Mouse (Mus musculus): ENCODE measurements around the gene Esrrg.

The Esrrg gene

DNA sequence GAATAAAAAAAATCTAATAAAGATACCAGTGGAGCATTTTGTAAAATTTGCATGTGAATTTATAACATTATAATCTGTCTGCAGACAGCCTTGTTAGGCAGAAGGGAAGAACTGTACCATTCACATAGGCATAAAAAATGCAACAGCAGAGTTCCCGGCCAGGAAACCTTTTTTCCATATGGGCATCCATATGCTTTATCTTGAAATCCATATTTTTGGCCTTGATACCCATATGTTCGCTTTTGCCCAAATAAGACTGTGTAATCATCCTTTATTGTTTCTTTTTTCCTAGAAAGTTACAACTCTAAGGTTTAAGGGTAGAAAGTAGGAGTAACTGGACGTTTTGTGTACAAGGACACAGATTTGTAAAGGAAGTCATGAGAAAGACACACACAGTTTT is 226.0 kb downstream of the Esrrg start:
- DNase-seq (ENCODE audit: low spot score): no peak

DNA sequence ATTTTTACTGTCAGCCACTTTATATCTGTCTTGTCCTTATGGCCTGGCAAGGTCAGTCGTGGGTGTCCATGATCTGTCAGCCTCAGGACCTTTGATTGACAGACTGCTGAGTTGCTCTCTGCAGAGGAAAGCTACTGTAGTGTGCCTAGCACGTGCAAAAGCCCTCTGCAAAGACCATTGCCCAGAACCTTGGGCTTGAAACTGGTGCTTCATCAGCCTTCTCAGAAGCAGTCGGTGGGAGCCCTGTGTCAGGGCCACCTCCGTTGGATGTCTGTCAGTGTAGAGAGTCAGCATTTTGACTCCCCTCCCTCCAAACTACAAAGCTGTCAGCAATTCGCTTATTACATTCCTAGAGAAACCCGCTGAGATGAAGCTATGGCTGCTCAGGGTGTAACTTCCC is 227.8 kb downstream of the Esrrg start:
- no peak for DNase-seq (ENCODE audit: low spot score)

DNA sequence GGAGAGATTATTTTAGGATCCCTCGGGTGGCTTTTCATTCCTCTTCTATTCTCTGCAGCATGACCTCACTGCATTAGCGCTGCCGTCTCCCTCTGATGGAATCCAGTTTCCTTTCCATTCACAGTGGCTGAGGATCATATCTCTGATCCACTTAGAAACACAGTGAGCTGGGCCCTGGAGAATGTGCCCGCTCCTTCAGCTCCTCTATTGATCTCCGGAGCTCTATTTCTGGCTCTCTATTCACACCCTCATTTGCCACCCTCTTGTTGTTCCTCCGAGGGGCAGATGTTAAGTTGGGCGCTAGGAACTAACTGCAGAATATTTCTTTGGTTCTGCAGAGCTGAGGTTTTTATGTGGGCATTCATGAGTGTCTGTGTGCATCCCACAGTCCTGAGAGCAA is 228.3 kb downstream of the Esrrg start:
- DNase-seq (ENCODE audit: low spot score): no peak

DNA sequence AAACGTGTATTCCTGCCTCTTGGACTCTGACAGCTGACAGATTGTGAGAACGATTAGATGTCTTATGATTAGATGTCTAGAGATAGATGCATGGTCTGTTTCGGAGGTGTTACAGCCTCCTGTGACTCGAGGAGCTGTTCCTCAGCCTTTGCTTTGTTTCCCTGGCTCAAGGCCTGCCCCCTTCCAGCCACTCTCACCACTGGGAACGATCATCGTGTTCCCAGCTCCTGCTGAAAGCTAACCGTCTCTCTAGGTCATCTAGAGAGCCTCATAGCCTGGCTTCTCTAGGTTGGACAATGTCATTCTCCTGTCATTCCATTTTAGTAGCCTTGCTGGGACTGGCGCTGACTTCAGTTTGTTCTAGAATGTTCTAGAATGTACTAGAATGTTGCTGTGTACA is 233.0 kb downstream of the Esrrg start:
- no peak for DNase-seq (ENCODE audit: low spot score)

DNA sequence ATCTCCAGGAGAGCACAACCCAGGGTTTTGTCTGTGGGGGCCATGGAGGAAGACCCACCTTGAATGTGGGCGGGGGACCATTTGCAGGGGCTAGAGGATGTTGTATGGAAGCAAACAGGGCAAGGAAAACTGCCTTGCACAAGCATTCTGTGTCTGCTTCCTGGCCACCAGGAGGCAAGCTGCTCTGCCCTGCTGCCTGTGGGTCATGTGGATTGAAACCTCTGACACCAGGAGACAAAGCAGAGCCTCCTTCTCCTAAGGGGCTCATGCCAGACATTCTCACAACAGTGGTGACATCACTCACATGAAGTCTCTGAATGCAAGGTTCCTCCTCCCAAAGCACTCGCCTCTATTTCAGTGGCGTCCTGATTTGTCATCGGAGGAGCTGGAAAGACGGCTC is 234.1 kb downstream of the Esrrg start:
- no peak for DNase-seq (ENCODE audit: low spot score)

DNA sequence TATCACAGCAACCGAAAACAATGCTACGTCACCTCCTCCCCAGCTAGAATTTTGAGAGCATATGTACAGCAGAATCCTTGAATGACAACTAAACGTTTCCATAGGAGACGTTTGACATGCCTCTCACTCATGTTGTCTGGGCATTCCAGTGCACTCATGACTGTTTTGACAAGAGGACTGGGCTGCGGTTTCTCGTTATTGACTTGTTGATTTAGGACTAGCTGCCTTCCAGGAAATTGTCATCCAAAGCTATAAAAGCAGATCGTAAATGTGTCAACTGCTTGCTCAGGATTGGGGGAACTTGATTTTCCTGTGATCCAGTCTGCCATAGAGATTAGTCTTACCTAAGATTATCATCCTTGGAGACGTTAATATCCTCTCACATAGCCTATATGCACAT is 245.6 kb downstream of the Esrrg start:
- no peak for DNase-seq (ENCODE audit: low spot score)

DNA sequence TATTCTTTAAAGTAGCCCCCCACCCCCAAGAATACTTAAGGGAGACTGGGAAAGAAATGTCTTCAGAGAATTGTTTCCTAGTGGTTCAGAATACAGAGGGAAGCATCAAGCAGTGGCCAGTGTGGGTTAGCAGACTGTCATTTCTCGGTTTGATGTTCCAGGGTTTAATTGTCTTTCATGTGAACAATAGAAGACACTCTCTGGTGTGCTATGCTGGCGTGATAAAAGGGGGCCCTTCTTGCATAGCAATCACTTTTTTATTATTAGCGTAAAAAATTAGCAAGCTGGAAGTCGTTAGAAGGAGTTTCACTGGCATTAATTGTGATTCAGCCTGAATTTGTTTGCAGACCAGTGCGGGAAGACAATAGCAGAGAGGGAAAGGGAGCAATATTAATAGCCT is 253.7 kb downstream of the Esrrg start:
- DNase-seq (ENCODE audit: low spot score): no peak

DNA sequence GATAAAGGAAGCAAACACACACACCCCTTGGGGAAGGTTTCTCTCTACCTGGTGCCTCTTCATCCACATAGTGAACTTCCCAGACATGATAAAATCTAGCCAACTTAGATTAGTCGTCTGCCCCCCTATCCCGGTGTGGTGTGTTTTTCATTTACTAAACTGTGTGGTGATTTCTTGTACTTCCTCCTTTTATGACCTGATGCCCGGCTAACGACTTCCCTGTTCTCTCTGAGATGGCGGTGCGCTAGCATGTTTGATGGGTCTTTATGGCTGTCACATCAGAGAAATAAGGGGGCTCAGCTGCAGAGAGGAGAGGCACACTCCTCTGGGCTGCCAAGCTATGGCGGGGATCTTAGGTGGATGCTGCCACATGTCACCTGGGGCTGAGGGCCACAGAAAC is 259.8 kb downstream of the Esrrg start:
- DNase-seq (ENCODE audit: low spot score): no peak

DNA sequence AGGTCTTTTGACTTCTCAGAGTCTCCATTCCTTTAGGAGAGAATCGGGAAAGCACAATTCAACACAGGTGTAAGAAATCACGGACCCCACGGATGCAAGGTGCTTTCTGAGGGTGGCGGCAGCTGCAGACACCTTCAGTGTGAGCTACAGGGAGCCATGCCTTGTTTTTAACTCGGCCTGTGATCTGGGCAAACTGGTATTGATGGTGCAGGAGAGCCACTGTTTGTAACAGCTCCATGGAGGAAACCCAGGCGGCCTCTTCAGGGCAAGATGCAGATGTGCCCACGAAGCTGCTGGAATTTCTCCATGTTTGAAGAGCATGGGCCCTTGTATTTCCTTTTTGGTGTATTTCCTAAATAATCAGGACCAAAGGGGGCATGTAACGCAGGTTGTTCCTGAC is 263.6 kb downstream of the Esrrg start:
- no peak for DNase-seq (ENCODE audit: low spot score)

DNA sequence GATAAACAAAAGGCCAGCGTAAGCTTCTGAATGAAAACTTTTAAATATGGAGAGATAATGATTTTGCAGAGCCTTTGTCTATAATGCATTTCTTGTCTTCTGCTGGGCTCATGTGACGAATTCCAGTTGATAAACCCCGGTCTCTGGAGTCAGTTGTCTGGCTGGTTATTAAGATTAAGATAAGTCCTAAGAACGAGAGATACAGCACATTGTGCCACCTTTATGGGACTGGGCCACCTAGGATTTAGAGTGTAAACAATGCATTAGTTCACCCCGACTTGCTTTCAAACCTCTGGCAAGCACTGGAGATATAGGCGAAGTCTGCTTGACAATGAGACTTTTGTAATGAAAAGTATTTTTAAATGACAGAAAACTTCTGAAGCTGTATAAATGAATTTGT is 264.2 kb downstream of the Esrrg start:
- no peak for DNase-seq (ENCODE audit: low spot score)

DNA sequence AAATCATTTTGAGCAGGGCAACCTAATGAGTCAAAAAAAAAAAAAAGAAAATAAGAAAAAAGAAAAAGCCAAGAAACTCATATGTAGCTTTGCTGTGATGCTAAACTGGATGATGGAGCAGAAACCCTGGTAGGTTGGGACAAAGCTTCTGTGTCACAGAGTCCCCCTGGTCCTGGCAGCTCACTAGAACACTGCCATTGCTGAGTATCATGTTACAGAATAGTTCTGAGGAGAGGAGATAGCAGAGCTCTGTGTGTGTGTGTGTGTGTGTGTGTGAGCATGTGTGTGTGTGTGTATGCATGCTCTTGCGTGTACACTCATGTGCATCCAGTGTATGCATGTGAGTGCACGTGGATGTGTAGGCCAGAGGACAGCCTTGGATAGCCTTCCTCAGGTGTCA is 265.2 kb downstream of the Esrrg start:
- no peak for DNase-seq (ENCODE audit: low spot score)

DNA sequence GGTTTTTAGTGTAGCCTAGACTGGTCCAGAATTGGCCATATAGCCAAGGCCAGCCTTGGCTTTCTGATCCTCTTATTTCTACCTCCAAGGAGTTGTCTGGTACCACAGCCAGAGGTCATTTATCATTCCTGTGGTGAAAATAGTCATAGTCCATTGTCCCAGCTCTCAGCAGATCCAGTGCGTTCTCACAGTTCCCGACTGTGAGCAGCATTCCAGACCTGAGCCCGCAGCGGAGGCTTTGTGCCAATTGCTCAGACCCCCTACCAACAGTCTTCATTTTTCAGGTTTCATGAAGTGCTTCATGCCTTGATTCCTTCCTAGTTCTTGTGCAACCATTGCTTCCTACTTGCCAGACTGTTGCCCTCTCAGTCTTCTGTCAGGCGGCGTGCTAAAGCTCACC is 278.7 kb downstream of the Esrrg start:
- no peak for DNase-seq (ENCODE audit: low spot score)

DNA sequence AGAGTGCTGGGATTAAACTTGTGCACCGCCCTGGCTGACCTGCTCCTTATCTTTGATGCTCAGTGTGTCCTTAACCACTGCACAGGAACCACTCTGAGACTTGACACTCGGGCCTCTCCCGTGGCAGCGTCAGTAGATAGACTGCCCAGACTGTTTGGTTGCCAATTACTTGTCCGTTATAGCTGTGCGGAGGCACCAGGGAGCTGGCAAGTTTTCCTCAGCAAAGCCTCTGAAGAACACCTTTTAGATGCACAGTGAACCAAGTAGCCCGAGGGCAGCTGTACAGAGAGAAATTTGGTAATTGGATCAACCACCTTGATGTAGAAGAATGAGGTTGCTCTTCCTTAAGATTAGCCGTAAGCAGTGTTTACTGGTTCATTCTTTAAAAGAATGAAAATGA is 279.6 kb downstream of the Esrrg start:
- DNase-seq (ENCODE audit: low spot score): no peak

DNA sequence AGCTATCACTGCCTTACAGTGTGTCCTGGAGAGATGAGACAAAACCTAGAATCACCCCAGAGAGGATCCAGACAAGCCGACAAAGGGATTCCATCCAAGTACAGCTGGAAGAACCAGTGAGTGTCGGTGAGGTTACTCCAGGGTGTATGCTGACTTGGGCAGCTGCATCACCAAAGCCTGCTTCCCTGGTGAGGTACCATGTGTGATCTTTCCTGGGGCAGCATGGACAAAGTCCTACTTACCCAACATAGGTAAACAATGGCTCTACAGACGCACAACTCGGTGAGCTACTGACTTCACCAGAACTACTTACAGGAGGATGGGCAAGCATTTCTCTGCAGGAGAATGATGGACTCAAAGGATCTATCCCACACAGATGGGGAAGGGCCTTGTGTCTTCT is 280.5 kb downstream of the Esrrg start:
- no peak for DNase-seq (ENCODE audit: low spot score)

DNA sequence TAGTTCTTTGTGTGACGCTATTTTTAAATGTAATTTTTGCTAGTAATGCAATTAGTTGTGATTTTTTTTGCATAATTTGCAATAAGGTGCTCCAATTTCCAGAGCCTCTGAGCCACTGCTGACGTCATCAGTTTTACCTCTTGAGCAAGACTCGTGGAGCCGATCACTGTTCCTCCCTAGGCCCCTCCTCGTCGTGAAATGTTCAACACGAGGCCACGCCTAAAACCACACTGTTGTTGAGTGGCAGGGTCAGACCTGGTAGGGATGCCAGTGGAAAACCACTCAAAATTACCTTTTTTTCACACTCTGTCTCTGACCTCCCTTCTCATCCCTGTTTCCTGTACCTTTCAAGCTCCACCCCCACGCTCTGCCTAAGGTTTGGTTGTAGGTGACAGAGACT is 282.7 kb downstream of the Esrrg start:
- DNase-seq (ENCODE audit: low spot score): no peak

DNA sequence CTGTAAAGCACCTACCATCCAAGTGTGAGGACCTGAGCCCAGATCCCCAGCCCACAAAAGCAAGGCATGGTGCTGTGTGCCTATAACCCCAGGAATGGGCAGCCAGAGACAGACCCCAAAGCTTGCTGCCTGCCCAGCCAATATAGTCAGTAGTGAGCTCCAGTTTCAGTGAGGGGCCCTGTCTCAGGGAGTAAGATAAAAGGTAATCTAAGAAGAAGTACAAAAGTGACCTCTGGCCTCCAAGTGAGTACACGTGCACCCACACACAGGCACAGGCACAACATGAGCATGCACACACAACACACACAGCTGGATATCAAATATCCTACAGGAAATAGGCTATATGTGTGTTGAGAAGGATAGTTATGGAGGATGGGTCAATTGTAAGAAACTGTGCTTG is 286.9 kb downstream of the Esrrg start:
- no peak for DNase-seq (ENCODE audit: low spot score)

DNA sequence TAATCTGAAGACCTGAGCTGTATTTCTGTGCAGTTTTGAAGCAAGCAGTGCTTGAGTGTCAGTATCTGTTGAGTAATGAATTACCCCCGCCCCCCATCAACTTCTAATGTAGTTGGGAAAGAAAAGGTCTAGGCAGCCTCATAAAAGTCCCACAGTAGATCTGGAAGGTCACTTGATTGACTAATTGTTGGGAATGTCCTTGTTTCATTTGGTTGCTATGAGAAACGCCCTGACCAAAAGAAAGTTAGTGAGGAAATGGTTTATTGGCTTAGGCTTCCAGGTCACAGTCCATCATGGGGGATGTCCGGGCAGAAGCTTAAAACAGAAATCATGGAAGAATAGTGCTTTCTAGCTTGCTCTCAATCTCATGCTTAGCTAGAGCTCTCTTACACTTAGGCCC is 287.7 kb downstream of the Esrrg start:
- DNase-seq (ENCODE audit: low spot score): no peak

DNA sequence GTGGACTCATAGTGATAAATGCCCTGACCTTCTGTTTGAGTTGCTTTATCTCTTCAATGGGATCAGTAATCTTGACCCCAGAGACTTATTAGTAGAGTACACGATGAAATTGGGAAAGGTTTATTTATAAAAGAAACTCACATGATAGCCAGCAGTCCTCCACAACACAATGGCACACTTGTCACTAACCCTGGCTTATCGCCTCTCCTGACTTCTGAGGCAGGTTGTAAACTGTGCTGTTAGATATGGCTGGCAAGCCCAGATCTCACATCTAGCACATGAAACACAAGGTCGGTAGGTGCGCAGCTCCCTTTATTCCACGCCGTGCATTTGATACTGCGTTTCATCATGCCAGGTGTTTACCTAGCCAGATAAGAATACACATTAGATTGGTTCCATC is 288.3 kb downstream of the Esrrg start:
- DNase-seq (ENCODE audit: low spot score): no peak

DNA sequence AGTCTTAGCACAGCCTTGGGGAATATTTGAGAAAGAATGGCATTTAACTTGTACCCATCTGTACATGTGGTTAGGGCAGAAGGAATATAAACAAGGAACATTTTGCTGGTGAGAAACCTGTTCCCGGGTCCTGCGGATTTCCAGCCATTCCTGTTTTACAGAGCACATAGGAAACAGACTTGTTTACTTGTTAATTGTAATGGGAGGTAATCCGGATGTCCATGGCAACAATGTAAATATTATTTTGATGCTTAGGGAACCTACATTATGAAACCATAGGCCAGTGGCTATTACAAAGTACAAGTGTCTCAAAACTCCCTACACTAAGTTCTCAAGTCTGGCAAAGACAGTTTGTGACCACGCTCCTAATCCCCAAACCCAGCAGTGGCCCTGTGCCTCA is 290.9 kb downstream of the Esrrg start:
- DNase-seq (ENCODE audit: low spot score): no peak

DNA sequence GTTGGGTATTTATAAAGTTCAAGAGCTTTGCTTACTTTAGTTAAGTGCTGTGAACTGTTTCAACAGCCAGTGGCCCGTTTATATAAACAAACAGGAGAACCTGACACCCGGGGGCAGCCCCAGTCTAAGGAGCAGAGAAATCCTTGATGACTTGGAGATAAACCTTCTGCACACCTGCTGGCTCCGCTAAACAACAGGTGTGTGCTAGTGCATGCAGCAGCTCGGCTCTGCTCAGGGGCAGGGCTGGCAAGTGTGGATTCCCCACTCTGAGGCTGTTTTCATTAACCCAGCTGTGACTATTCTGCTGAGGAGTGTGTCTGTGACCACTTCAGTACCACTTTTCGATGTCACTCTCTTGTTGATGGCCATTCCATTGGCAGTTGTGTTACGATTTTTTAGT is 292.2 kb downstream of the Esrrg start:
- no peak for DNase-seq (ENCODE audit: low spot score)

DNA sequence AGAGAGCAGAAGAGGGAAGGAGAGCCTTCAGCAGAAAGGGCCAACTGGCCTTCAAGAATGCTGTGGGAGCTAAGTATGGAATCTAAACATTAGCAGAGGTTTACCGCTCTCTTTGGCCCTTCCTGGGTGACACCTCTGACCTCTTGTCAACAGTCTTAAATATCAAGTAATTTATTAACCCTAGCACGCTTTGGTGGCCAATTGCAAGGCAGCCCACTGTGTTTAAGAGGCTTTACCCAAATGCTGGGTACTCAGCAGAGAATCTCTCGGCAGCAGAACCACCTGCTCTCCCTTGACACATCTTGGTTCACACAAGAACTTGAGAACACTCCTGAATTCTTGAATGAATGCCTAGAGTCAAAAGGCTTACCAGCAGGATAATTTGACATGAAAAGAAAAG is 293.6 kb downstream of the Esrrg start:
- no peak for DNase-seq (ENCODE audit: low spot score)

DNA sequence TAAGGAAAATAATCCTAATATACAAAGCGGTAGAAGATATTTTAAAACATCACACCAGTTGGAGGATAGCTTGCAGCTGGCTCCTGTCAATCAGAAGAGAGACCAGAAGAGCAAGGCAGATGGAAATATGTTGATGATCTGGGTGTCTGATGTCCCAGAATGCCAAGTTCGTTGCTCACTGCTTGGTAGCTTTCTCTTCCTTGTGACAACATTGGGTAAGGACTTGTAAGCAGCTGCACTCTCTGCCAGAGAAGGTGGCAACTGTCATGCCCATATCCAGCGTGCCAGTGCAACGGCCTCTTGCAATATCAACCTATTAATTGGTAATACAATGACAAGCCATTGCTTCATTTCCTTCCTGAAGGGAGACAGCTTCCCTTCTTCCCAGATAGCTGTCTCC is 296.1 kb downstream of the Esrrg start:
- DNase-seq (ENCODE audit: low spot score): no peak

DNA sequence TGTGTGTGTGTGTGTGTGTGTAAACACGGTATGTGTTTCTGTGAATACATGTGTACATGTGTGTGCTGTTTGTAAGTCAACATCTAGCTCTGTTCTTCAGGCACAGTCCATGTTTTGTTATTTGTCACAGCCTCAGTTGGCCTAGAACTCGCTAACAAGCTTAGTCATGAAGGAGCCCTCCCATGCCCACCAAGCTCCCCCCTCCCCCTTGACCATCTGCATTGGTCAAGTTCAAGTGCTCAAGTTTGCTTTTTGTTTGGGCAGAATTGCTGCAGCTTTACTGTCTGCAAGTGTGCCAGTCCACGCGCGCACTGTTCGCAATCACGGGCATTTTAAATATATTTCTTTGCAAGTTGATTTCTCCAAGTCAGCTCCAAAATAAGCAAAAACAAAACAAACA is 298.8 kb downstream of the Esrrg start:
- DNase-seq (ENCODE audit: low spot score): no peak

DNA sequence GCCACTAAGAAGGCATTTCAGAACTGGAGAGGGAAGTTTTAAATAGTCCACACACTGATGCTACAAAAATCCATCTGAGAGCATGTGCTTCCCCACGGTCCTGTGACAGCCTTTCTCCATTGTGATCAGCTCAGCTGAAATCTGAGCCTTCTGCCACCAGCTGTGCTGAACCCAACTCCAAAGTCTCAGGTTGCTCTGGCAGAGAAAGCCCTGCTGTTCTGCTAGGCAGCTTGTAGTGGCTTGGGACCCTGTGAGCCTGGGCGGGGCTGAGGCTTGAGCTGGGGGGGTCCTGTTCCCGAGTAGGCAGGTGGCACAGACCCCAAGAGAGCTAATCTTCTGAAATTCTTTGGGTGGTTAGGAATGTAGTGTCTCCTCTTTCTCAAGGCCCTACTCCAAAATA is 299.3 kb downstream of the Esrrg start:
- DNase-seq (ENCODE audit: low spot score): no peak

DNA sequence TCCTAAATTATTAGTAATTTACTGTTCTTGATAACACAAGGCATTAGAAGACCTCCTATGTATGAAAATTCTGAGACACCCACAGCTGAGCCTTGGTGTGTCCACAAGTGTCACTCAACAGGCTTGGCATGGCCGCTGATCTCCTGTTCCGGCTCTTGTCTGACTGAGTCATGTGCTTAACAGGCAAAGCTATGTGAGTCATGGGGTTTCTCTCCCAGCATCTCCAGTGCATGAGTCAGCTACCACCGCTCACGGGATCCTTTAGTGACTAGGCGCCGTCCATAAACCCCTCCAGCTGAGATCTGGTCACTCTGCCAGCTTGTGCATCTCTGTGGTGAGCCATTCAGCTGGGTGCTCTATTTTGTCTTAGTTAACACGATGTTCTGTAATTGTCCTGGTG is 302.1 kb downstream of the Esrrg start:
- DNase-seq (ENCODE audit: low spot score): peak; percentile 13

DNA sequence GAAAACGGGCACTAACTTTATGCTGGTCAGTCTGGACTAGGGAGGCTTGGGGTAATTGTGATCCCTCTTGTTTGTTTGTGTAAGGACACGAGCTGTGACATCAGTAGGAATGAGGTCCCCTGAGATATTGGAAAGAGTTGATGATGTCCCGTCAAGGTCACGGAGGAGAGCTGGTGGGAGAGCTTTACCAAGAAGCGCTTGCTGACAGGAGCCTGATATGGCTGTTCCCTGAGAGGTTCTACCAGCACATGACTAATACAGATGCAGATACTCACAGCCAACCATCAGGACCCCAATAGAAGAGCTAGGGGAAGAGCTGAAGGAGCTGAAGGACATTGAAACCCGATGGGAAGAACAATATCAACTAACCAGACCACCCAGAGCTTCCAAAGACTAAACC is 302.6 kb downstream of the Esrrg start:
- no peak for DNase-seq (ENCODE audit: low spot score)
